Mouse (Mus musculus) thymus, adult 18-20 months (tissue): ENCODE measurements around the gene Camkk1.
A peak's percentile ranks its signal among the peaks of the same experiment; 100 is the strongest.

Source experiments
- DNase-seq, 2 experiments: peaks; one replicate each; pipeline ENCODE4 v3.0.0; 2022; ENCODE audit warnings: mixed read lengths in 2 of 2

Gene Camkk1

DNA sequence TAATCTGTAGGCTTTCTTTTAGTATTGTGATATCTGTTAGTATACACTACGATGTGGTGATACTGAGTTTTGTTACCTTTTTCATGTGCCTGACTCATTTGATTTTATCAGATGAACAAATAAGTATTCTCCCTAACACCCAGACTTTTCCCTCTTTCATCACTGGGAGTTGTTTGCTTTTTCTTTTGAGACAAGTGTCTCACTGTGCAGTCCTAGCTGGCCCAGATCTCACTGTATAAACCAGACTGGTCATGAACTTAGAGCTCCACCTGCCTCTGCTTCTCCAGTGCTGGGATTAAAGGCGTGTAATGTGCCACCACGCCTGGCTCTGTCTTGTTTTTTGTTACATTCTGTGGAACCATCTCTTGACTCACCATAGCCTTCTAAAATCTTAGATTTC is 40.8 kb downstream of the Camkk1 start:
- no peak for DNase-seq

DNA sequence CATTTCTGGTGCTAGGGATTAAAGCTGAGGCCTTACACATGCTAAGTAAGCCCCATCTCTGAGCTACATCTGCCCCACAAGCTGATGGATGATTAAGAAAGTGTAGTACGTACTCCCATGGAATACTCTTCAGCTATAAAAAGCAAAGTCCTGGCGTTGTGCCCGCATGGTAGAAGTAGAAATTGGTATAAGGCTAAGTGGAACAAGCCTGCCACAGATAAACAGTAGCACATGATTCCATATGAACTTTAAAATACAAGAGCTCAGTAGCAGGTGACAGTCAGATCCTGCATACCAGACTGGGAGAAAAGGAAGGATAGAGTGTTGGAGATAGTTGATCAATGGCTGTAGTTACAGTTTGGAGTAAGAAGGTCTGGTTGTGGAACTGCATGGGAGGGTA is 42.6 kb downstream of the Camkk1 start:
- no peak for DNase-seq

DNA sequence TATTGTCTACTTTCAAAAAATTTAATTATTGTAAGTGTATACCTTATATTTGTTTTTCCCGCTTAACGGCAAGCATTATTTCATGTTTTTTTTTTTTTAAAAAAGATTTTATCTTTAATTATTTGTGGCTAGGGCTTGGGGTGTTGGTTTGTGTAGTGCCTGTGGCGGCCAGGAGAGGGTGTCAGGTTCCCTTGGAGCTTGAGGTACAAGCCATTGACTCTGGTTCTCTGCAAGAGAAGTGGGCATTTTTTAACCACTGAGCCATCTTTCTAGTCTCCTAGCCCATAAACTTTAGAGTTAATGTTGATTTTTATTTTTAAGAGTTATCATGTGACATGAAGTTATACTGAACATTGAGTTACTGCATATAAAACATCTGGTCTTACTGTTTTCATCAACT is 53.0 kb downstream of the Camkk1 start:
- no peak for DNase-seq

DNA sequence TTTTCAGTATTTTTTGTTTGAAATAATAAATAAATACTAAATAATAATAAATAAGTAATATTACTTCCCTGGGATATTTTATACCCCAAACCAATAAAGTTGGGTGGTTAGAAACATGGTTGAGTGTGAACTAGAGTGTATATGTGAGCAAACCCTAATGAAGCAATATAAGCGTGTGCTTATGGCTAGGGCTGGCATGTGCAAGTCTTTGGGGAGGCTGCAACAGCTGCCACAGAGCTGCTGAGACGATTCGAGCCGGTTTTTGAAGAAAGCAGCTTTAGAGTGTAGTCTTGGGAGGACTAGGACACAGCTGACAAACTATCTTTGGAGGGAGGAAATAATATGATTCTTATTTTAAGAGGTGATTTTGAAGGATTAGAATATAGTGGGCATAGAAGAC is 57.5 kb downstream of the Camkk1 start:
- no peak for DNase-seq

DNA sequence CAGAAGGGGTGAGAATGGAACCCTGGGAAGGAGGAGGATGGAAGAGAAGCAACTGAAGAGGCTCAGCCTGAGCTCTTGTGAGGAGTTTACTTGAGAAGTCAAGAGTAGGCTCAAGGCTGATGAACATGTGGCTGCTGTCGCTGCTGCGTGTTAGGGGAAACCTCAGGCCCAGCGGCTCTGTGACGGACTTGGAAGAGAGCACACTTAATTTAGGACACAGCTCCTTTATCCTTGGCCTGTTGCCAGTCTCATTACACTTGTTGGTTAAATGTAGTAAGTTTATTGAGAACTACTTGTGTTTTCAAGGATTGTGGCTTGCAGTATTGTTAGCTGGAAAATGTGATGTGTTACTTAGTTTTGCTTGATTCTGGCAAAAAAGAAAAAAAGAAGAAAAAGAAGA is 57.9 kb downstream of the Camkk1 start:
- DNase-seq: no peak

DNA sequence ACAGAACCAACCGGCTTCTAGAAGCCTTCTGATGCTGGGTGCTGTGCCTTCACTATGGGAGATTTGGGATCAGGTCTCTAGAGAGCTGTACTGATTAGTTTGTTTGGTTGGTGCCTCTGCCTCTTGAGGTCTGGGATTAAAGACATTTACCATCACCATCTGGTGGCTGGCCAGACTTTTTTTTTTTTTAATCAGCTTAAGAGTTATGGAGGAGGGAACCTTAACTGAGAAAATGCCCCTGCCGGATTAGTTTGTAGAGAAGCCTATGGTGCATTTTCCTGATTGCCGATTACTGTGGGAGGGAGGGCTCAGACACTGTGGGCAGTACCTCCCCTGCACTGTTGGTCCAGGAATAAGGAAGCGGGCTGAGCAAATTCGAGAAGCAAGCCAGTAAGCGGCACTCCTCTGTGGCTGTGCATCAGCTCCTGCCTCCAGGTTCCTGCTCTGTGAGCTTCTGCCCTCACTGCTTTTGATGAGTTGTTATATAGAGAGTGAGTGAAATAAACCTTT is 58.5 kb downstream of the Camkk1 start:
- DNase-seq: no peak

- DNase-seq: no peak
Measured at GRCm38 (mm10) chr11:73078615-73079014, 59.8 kb downstream of the Camkk1 start.

GRCm38 (mm10) chr11:73080306-73080705 is 61.5 kb downstream of the Camkk1 start:
- DNase-seq: no peak

GRCm38 (mm10) chr11:73084303-73084702 is 65.5 kb downstream of the Camkk1 start:
- DNase-seq: peak in 1 of 2 experiments; percentile 35

DNA sequence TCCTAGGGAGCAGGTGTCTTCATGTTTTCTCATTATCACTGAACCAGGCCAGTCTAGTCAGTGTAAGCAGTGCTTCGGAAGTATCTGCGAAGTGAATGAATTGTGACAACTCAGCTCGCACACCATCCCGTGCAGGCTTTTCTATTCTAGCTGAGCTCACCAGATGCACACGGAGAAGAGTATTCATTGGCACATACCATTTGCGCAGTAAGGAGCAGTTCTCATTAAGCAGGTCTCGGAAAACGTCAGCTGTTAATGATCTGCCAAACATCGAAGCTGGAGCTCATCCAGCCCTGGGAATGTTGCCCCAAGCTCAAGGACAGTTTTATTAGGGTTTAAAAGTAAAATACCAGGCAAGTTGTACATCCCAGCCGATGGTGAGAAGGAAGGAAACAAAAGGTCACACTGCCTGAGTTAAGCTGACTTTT is 66.0 kb downstream of the Camkk1 start:
- DNase-seq: no peak

DNA sequence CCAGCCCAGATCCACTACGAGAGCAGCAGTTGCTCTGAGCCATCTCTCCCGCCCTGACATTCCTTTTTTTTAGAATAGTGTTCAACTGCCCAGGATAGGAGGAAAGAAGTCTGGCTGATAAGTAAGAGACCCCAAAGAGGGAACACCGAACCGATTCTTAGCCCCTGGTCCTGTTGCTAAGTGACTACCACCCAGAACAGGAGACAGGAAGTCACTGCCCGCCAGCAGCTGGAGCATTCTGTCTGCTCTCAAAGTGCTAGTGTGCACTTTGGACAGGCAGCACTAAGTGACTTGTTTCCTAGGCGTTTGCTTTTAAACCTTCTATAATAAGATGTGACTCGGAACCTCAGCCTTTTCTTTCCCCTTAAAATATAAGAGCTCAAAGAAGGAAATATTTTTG is 66.6 kb downstream of the Camkk1 start:
- no peak for DNase-seq

- no peak for DNase-seq
Measured at GRCm38 (mm10) chr11:73087700-73088480, 69.1 kb downstream of the Camkk1 start.

DNA sequence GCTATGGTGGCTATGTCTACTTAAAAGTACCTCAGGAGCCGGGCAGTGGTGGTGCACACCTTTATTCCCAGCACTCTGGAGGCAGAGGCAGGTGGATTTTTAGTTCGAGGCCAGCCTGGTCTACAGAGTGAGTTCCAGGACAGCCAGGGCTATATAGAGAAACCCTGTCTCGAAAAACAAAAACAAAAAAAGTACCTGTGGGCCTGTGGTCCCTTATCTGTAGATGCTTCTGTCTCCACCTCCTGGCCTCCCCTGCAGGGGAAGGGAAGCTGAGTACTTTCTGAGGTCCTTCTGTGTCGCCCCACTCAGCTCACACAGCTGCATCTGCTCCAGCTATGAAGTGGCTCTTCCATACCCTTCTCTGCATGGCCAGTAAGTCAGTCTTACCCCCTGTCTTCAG is 71.5 kb downstream of the Camkk1 start, which contains the start of gene Itgae:
TSS of gene Itgae (plus strand) at position 301 of the 400 bp plus-strand sequence.
- no peak for DNase-seq

DNA sequence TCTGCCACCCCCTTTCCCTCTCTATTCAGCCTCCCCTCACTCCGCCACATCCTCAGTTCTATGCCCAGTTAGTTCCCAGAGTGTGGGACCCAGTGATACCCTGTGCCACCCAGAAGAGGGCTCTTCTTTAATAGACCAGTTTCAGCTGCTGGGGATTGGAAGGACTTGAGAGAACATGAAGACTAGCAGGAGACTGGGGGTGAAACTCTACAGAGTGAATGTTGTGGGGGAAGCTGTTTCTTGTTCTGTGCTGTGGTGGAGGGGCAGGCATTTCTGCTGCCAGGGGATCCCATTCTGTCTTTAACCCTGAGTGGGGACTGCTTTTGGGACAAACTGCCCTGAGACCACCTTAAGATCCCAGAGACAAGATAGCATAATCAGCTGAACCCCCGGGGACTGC is 72.0 kb downstream of the Camkk1 start:
- DNase-seq: no peak
